Comparison of ENCODE assay signal across 11 mouse cellular contexts in the genomic region with DNA sequence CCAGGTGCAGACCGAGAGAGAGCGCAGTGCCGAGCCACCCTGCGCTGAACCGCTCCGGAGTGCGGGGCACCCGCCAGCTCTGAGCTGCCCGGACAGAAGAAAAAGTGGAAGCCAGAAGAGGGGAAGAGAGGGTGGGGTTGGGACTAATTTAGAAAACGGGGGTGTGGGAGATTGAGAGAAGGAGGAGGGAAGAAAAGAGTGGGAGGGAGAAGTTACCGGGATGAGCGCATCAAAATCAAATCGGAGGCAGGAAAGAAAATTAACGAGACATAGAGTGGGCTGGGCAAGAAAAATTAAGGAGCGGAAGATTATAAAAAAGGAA. TPM values are rescaled to one million over a fixed set of nuclear protein-coding genes. Genes with fewer than 3 reads are reported as not detected.
DNase-seq lines count a peak whose midpoint lies in the region; ATAC-seq lines count a peak whose summit lies in the region.
"Had no signal": no experiment of that assay in that cellular context is flagged by ENCODE, and none has a peak within 500 bp of the region (broad histone marks: within the 10 kb centered on the region; RNA-seq: fewer than 3 reads in every experiment).

No protein-coding gene starts in this region.

- H3K4me1 ChIP-seq in heart, embryonic 15.5 days (replicated peaks), result peaks cover 27% of the 10 kb centered on the region
- H3K4me1 ChIP-seq in embryonic facial prominence, embryonic 10.5 days, result peaks cover 57% of the 10 kb centered on the region
- peaks cover 31% of the 10 kb centered on the region for H3K4me1 ChIP-seq in hindbrain, embryonic 15.5 days (replicated peaks)
- peaks cover 9% of the 10 kb centered on the region; the same call in 1 of the 2 replicates for H3K4me1 ChIP-seq in midbrain, embryonic 14.5 days (ENCODE audit: control insufficient read depth, insufficient read depth, low read length)

- H3K4me3 ChIP-seq in heart, embryonic 15.5 days, result peak overlapping the region; percentile 44
- H3K4me3 ChIP-seq in embryonic facial prominence, embryonic 10.5 days, result peak overlapping the region; percentile 61
- H3K4me3 ChIP-seq in hindbrain, embryonic 15.5 days, result peak overlapping the region; percentile 37
- peak overlapping the region; percentile 26 for H3K4me3 ChIP-seq in midbrain, embryonic 14.5 days (replicated peaks; ENCODE audit: low read depth, low read length)

- no peaks in the 10 kb centered on the region for H3K9me3 ChIP-seq in heart, embryonic 15.5 days (replicated peaks)
- H3K9me3 ChIP-seq in embryonic facial prominence, embryonic 10.5 days, result no peaks in the 10 kb centered on the region
- no peaks in the 10 kb centered on the region for H3K9me3 ChIP-seq in hindbrain, embryonic 15.5 days
- H3K9me3 ChIP-seq in midbrain, embryonic 14.5 days (ENCODE audit: control insufficient read depth, low read length), result no peaks in the 10 kb centered on the region

- 2% methylated on average over 15 of the region's 15 CpGs for WGBS in heart, embryonic 15.5 days
- WGBS in embryonic facial prominence, embryonic 10.5 days, result under 1% methylated on average over 15 of the region's 15 CpGs
- 2% methylated on average over 15 of the region's 15 CpGs for WGBS in hindbrain, embryonic 15.5 days
- under 1% methylated on average over 15 of the region's 15 CpGs for WGBS in midbrain, embryonic 14.5 days

- peaks cover 87% of the 10 kb centered on the region for H3K27me3 ChIP-seq in heart, embryonic 15.5 days
- peaks cover 99% of the 10 kb centered on the region for H3K27me3 ChIP-seq in embryonic facial prominence, embryonic 10.5 days (replicated peaks; ENCODE audit: low read depth, poor library complexity, severe bottlenecking)
- peaks cover 58% of the 10 kb centered on the region for H3K27me3 ChIP-seq in hindbrain, embryonic 15.5 days
- peaks cover 93% of the 10 kb centered on the region for H3K27me3 ChIP-seq in midbrain, embryonic 14.5 days (ENCODE audit: control insufficient read depth, insufficient read depth, low read length)

- no peak for DNase-seq in heart, adult 8-10 months (ENCODE audit: low spot score)
- no peak for DNase-seq in embryonic facial prominence, embryonic 10.5 days (ENCODE audit: low spot score)
- no peak for DNase-seq in midbrain, embryonic 14.5 days
- no peak for DNase-seq in cerebellum, adult 9-10 months
- DNase-seq in urinary bladder, postnatal 36 days (ENCODE audit: low spot score in 2 of 2), result no peak
- DNase-seq in adipocyte (ENCODE audit: low spot score), result no peak
- DNase-seq: adrenal gland, postnatal 14 days; kidney, adult 11 months had no signal

- no peaks in the 10 kb centered on the region for H3K36me3 ChIP-seq in heart, embryonic 15.5 days
- H3K36me3 ChIP-seq in embryonic facial prominence, embryonic 10.5 days (replicated peaks), result no peaks in the 10 kb centered on the region
- H3K36me3 ChIP-seq in hindbrain, embryonic 15.5 days, result no peaks in the 10 kb centered on the region
- no peaks in the 10 kb centered on the region for H3K36me3 ChIP-seq in midbrain, embryonic 14.5 days (ENCODE audit: control insufficient read depth, insufficient read depth, low read length)

- peak overlapping the region; percentile 12; the same call in 1 of the 2 replicates for H3K9ac ChIP-seq in heart, embryonic 15.5 days
- H3K9ac ChIP-seq in hindbrain, embryonic 15.5 days, result peak overlapping the region; percentile 22; the same call in 1 of the 2 replicates
- H3K9ac ChIP-seq in midbrain, embryonic 14.5 days (replicated peaks; ENCODE audit: low read length), result no peak overlapping the region; the same call in 1 of the 2 replicates

- H3K4me2 ChIP-seq in heart, embryonic 15.5 days, result peak overlapping the region; percentile 70
- H3K4me2 ChIP-seq in hindbrain, embryonic 15.5 days, result peak overlapping the region; percentile 76
- peak overlapping the region; percentile 47 for H3K4me2 ChIP-seq in midbrain, embryonic 14.5 days (ENCODE audit: low read length)

- H3K27ac ChIP-seq in heart, embryonic 15.5 days, result no peak overlapping the region
- H3K27ac ChIP-seq in embryonic facial prominence, embryonic 10.5 days (replicated peaks), result peak overlapping the region; percentile 85
- H3K27ac ChIP-seq in hindbrain, embryonic 15.5 days (replicated peaks), result 0 out of 2 replicates have a peak overlapping the region, but pooled peaks have one; percentile 34
- H3K27ac ChIP-seq in midbrain, embryonic 14.5 days (replicated peaks; ENCODE audit: low read depth, low read length), result no peak overlapping the region
- H3K27ac ChIP-seq: macrophage had no signal

- ATAC-seq in heart, embryonic 15.5 days (replicated peaks; ENCODE audit: insufficient number of reproducible peaks, insufficient read depth, low FRiP score, low read depth), result no peak
- ATAC-seq in hindbrain, embryonic 15.5 days (ENCODE audit: low FRiP score, low read depth), result no peak
- no peak for ATAC-seq in midbrain, embryonic 14.5 days (ENCODE audit: low FRiP score, low TSS enrichment)

RNA-seq across cellular contexts. Expression of gene Msx2, which starts 10.3 kb away (rescaled TPM):
- 2.4 TPM in 2 replicates for polyA plus RNA-seq in heart, embryonic 15.5 days (2015; fragmentation: Nextera tagmentation; extraction: Ambion mirVana)
- under 1 TPM; 0.24 to 0.62 (median 0.45) TPM for total RNA-seq in heart, adult 8-10 months (2022)
- polyA plus RNA-seq in embryonic facial prominence, embryonic 10.5 days (2016; fragmentation: Nextera tagmentation; extraction: Ambion mirVana), result 41.4 and 57.6 TPM in 2 replicates
- polyA plus RNA-seq in hindbrain, embryonic 15.5 days (2015; fragmentation: Nextera tagmentation; extraction: Ambion mirVana), result 2.3 and 3.1 TPM in 2 replicates
- polyA plus RNA-seq in midbrain, embryonic 14.5 days (2014; fragmentation: Nextera tagmentation; extraction: Ambion mirVana), result 0.49 and 1.5 TPM in 2 replicates
- polyA plus RNA-seq: macrophage had no signal

Comparison
In these comparisons a context has a peak if more than half of its experiments do, and no peak if none do; other contexts are left out.
1. H3K27ac ChIP-seq: peak in embryonic facial prominence, embryonic 10.5 days (single experiment) and hindbrain, embryonic 15.5 days (single experiment); none in heart, embryonic 15.5 days (single experiment) and midbrain, embryonic 14.5 days (single experiment).
2. RNA of gene Msx2, which starts 10.3 kb away (polyA plus RNA-seq): 41.4 to 57.6 TPM in embryonic facial prominence, embryonic 10.5 days; 2.3 to 3.1 TPM in hindbrain, embryonic 15.5 days, 2.4 TPM in heart, embryonic 15.5 days and 0.49 to 1.5 TPM in midbrain, embryonic 14.5 days; every median in the first group is over 10 times any median in the second.
3. Peak in every context shown above with its lines, with median percentiles within 50 percentile points of each other: H3K4me2 ChIP-seq and H3K4me3 ChIP-seq.